Mouse (Mus musculus): ENCODE data around the gene Pithd1.

Gene Pithd1

DNA sequence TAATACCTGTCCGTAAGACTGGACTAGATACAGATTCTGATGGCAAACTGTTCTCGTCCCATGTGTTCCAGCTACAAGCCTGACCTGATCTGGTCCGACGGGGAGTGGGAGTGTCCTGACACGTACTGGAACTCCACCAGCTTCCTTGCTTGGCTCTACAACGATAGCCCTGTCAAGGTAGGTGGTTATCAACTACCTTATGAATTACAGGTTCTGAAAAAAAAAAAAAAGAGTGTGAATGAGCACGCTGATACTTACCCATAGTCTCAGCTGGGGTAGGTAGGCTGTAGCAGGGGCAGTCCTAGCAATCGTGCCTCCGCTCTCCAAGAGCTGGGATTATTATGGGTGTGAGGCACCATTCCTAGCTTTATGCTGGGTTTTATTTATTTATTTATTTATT is 57.2 kb downstream of the Pithd1 start:
- in situ Hi-C loops (cut with MboI, MseI) = loop anchor here (5.0 kb wide), 1 partner anchor 113 kb away; no protein-coding TSS in a partner anchor

- in situ Hi-C loops (cut with MboI, MseI) = loop anchor here (5.0 kb wide), 1 partner anchor 112 kb away; no protein-coding TSS in a partner anchor
Observed at GRCm38 (mm10) chr4:135929405-135929804, 57.7 kb downstream of the Pithd1 start.

- in situ Hi-C loops (cut with MboI, MseI) = loop anchor here (5.0 kb wide), 1 partner anchor 111 kb away; no protein-coding TSS in a partner anchor
Observed at GRCm38 (mm10) chr4:135928376-135928775, 58.7 kb downstream of the Pithd1 start.

GRCm38 (mm10) chr4:135926861-135927260 is 60.2 kb downstream of the Pithd1 start:
- in situ Hi-C loops (cut with MboI, MseI) = loop anchor here (5.0 kb wide), 1 partner anchor 110 kb away; no protein-coding TSS in a partner anchor

DNA sequence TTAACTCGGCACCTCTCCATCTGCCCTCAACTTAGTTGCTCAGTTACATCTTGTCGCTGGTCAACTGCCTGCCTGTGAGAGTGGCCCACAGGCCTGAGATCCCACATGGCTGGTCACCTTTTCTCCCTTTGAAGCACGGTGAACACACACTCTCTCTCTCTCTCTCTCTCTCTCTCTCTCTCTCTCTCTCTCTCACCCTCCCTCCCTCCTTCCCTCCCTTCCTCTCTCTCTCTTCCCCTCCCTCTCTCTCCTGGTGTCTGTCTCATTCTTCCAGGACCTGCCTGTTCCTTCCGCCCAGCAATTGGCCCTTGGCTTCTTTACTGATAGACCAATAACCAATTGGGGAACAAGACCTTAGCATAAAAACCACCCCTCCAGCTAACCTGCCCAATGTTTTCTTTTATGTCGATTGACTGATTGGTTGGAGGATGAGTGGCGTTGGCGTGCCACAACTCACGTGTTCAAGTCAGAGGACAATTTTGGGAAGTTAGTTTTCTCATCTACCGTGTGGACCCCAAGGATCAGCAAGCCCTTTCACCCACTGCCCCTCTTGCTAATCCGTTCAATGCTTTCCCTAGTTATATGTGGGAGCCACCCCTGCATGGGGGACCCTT is 60.8 kb downstream of the Pithd1 start:
- in situ Hi-C loops (cut with MboI, MseI) = loop anchor here (5.0 kb wide), 1 partner anchor 109 kb away; no protein-coding TSS in a partner anchor
